Mouse (Mus musculus) regulatory T cell (primary cell): ENCODE measurements around the gene Ifih1.

Experiments
- in situ Hi-C: fragments of 300-600 bp; cut with MboI, MseI; formaldehyde crosslinking; loops from one replicate; pipeline ENCODE4 v1.15.1; 2025; ENCODE audit warnings: high pct_unique_total_duplicates

Ifih1 gene

DNA sequence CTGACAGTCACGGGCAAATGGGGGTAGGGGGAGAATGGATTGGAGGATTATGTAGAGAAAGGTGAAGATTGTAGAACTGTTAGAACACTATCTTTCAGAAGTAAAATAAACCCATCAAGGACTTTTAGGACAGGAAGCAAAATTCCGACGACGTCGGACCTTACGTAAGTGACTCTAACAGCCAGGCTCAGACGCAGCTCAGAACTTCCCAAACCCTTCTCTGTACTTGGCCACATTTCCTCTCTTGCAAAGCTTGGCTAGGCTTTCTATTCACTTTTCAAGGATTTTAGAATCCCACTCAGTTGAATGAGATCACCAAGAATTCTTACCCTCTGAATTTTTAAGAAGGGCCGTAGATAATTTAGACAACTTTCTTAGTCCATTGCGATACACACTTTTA lies 89.7 kb downstream of the Ifih1 start:
- in situ Hi-C loops: no loop called here

DNA sequence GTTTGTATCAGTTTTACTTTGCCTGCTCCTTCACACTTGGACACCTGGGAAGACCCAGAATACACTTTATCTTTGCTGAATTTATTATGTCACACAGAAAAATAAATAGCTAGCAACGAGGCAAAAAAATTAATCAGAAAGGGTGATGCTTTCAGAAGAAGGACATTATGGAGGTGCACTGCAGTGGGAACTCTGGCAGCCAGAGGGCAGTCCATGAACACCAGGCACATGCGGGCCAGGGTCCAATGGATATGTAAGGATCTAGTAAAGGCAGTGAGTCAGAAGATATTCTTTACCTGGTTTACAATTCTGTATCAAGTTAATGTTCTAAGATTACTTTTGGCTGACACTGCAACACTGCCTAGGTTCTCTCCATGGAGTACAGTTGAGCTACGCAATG lies 96.4 kb downstream of the Ifih1 start:
- in situ Hi-C loops: no loop called here

DNA sequence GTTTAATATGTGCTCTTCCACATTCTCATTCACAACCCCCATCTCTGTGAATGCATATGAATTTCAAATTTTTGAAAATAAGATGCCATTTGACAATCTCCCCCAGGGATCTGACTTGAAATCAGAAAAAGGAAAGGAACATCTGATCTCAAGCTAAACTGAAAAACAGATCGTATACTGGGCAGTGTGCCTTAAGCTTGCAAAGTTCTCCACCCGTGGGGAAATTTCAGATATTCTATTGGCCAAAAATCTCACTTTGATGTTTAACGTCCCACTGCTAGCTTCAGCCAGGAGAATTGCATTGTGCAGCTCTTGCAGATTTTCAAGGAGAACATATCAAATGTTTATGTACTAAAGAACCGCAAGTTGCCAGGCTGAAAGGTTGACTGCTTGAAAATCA lies 96.9 kb downstream of the Ifih1 start:
- in situ Hi-C loops: no loop called here

DNA sequence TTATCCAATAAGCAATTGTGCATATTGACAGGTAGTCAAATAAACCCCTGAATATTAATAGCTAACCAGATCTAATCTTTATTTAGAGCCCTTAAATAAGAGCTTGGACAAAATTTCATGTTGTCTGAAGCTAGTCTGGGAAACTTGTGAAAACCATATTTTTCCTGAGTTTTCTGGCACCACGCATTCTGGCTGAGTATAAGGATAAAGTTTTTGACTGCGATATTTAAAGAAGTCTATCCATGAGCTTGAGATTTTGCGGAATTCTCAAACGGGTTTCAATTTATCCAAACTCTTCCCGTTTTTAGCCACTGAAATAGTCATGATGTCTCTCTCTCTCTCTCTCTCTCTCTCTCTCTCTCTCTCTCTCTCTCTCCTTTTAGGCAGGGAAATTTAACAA lies 98.0 kb downstream of the Ifih1 start:
- in situ Hi-C loops: no loop called here
